In genomic region chr1:60017031-60017469, GRCm38 (mm10) we compare ENCODE assay signal across 13 mouse cellular contexts. TPM values are rescaled to one million over a fixed set of nuclear protein-coding genes. Genes with fewer than 3 reads are reported as not detected.
DNase-seq lines count a peak whose midpoint lies in the region; ATAC-seq and TF ChIP-seq lines count a peak whose summit lies in the region.
"Had no signal": no experiment of that assay in that cellular context is flagged by ENCODE, and none has a peak within 500 bp of the region (broad histone marks: within the 10 kb centered on the region; RNA-seq: fewer than 3 reads in every experiment).

No protein-coding gene starts in this region.

- no peaks in the 10 kb centered on the region; the same call in 1 of the 2 replicates for H3K4me1 ChIP-seq in liver, embryonic 16.5 days (ENCODE audit: control insufficient read depth, low read depth, low read length)
- no peaks in the 10 kb centered on the region for H3K4me1 ChIP-seq in intestine, postnatal 0 days (replicated peaks; ENCODE audit: control insufficient read depth, insufficient read depth, low read length)

- 17% methylated on average over 1 of the region's 1 CpGs for WGBS in liver, embryonic 16.5 days (ENCODE audit: insufficient replicate concordance)
- 86% methylated on average over 1 of the region's 1 CpGs for WGBS in intestine, postnatal 0 days

- no peaks in the 10 kb centered on the region for H3K36me3 ChIP-seq in liver, embryonic 16.5 days (ENCODE audit: control insufficient read depth, insufficient read depth)
- H3K36me3 ChIP-seq in intestine, postnatal 0 days (ENCODE audit: control insufficient read depth, insufficient read depth) = no peaks in the 10 kb centered on the region

- no peak overlapping the region for H3K4me3 ChIP-seq in liver, embryonic 16.5 days (ENCODE audit: low read depth, low read length)
- no peak overlapping the region for H3K4me3 ChIP-seq in intestine, postnatal 0 days (ENCODE audit: low read depth, low read length)

- no peak overlapping the region; the same call in 1 of the 2 replicates for H3K27ac ChIP-seq in liver, embryonic 16.5 days (ENCODE audit: low read length)
- H3K27ac ChIP-seq in intestine, postnatal 0 days (ENCODE audit: low read depth, low read length) = no peak overlapping the region

- TF ChIP-seq CTCF in intestine, postnatal 0 days (IDR thresholded peaks at IDR 0.05; ENCODE audit: low read depth) = no peak

- peak; percentile 14 to 23 for DNase-seq in spleen, postnatal 36 days (ENCODE audit: low spot score in 2 of 2)
- no peak for DNase-seq in spleen, adult 12 weeks (ENCODE audit: low spot score)
- no peak for DNase-seq in right cerebral cortex, postnatal 25 days
- no peak for DNase-seq in right cerebral cortex, adult 2 months (ENCODE audit: low spot score in 2 of 2)
- no peak for DNase-seq in embryo, embryonic 9.5 days (ENCODE audit: extremely low spot score)
- DNase-seq: adrenal gland, adult 8-10 months; cerebellum, postnatal 10 days; kidney, postnatal 10 days; lung, adult 2 months; spleen, adult 18-20 months had no signal

- H3K4me2 ChIP-seq in liver, embryonic 16.5 days (ENCODE audit: low read depth, low read length) = no peak overlapping the region
- H3K4me2 ChIP-seq in intestine, postnatal 0 days (replicated peaks; ENCODE audit: low read depth) = no peak overlapping the region

- peak; percentile 41; the same call in 1 of the 2 replicates for ATAC-seq in granulocyte monocyte progenitor cell, adult 5-6 weeks (replicated peaks; ENCODE audit: poor library complexity, severe bottlenecking)
- ATAC-seq in liver, embryonic 16.5 days (ENCODE audit: low read depth) = peak; percentile 24; the same call in 1 of the 2 replicates
- ATAC-seq in intestine, postnatal 0 days = no peak

- H3K9ac ChIP-seq in liver, embryonic 16.5 days (ENCODE audit: low read depth, low read length) = no peak overlapping the region
- no peak overlapping the region for H3K9ac ChIP-seq in intestine, postnatal 0 days (ENCODE audit: low read depth, low read length)

- no peaks in the 10 kb centered on the region for H3K27me3 ChIP-seq in liver, embryonic 16.5 days (ENCODE audit: control insufficient read depth, insufficient read depth, low read depth, low read length)
- H3K27me3 ChIP-seq in intestine, postnatal 0 days (replicated peaks; ENCODE audit: control insufficient read depth, insufficient read depth, low read length) = no peaks in the 10 kb centered on the region

- H3K9me3 ChIP-seq in liver, embryonic 16.5 days (replicated peaks; ENCODE audit: control insufficient read depth, low read length) = no peaks in the 10 kb centered on the region
- H3K9me3 ChIP-seq in intestine, postnatal 0 days (ENCODE audit: control insufficient read depth) = no peaks in the 10 kb centered on the region

RNA-seq across cellular contexts. Expression of gene Ica1l, which starts 25.9 kb away (rescaled TPM):
- total RNA-seq in granulocyte monocyte progenitor cell, adult 5-6 weeks (2014; fragmentation: Nextera tagmentation) = not detected in 2 replicates
- 0.10 and 0.86 TPM in 2 replicates for total RNA-seq in granulocyte monocyte progenitor cell, adult 5-6 weeks (2017)
- 0.11 and 0.14 TPM in 2 replicates for polyA plus RNA-seq in liver, embryonic 16.5 days (2015; fragmentation: Nextera tagmentation; extraction: Ambion mirVana)
- 0.82 and 0.92 TPM in 2 replicates for polyA plus RNA-seq in intestine, postnatal 0 days (2015; fragmentation: Nextera tagmentation; extraction: Ambion mirVana)

Comparison
In these comparisons a context has a peak if more than half of its experiments do, and no peak if none do; other contexts are left out.
1. DNase-seq: peak in spleen, postnatal 36 days (2 of 2); none in spleen, adult 12 weeks (single experiment), right cerebral cortex, postnatal 25 days (single experiment), right cerebral cortex, adult 2 months (0 of 2) and embryo, embryonic 9.5 days (single experiment).